Mouse (Mus musculus): Measurements from ENCODE around the gene Pp2d1.

The Pp2d1 gene

DNA sequence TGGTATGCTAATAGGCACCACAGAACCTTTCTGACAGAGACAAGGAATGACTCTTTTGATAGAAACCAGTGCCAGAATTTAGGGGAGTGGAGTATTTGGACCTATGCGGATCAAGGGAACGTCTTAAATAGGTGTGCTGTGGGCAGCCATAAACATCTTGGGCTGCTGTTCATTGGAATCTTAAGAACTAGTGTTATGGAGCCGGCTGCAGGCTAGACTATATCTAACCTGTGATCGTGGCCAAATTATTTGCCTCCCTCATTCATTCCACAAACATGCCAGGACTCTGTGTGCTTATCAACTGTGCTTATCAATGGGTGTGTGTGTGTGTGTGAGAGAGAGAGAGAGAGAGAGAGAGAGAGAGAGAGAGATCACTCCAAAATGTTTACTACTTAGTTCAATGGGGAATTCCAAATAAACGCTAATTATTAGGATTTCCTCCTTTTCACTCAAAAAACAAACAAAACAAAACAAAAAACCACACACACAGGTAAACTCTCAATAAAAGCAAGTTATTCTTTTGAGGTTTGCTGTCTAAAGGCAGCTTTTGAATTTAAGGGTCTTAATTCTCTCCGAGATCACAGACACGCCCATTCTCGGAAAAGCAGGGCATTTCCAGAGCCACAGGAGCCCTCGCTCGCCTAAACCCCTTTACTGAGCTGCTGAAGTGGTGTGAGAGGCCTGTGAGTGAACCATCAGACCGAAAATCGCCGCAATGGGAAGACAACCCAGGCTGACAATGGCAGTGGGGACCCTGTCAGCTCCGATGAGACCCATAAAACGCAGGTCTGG, 61.0 kb downstream of the Pp2d1 start:
- no peak for DNase-seq

- DNase-seq: no peak
Observed at GRCm38 (mm10) chr17:53468697-53469096, 70.6 kb downstream of the Pp2d1 start.

GRCm38 (mm10) chr17:53465569-53465968, 73.7 kb downstream of the Pp2d1 start:
- peak; percentile 22 to 30 for DNase-seq

GRCm38 (mm10) chr17:53463496-53463840, 75.8 kb downstream of the Pp2d1 start:
- DNase-seq: no peak

- DNase-seq: peak; percentile 55 to 63
Observed at GRCm38 (mm10) chr17:53462603-53463495, 76.4 kb downstream of the Pp2d1 start, which contains the start of gene Efhb. Efhb (minus strand) TSS chr17:53463321.
